Mouse (Mus musculus) heart, adult 18-20 months (tissue): Measurements from ENCODE around the gene Fam186a. TPM values are rescaled to one million over a fixed set of nuclear protein-coding genes. Genes with fewer than 3 reads are reported as not detected.
"Not testable (repeated sequence)": the region's sequence is repeated elsewhere in the genome, so short reads cannot be mapped to it uniquely, and the experiment has no call there.

Source experiments
- DNase-seq, 2 experiments: peaks; one replicate each; pipeline ENCODE4 v3.0.0; 2021 to 2022; ENCODE audit warnings: mixed read lengths in 1 of 2
- long read RNA-seq, 2 experiments: library from polyadenylated mRNA; stranded (forward); transcript quantifications; one replicate each; pipeline ENCODE4 v2.0.0; 2021
- total RNA-seq, 2 experiments: library from RNA; stranded (reverse); gene quantifications; 2 replicates each; pipeline ENCODE4 v1.2.3; 2021

The Fam186a gene
- under 1 TPM; 0.07 to 0.15 TPM for total RNA-seq
- long read RNA-seq, experiment 1: 0 reads
- long read RNA-seq, experiment 2: 0 reads

- DNase-seq: no peak
These were observed at the start of gene Fam186a for GRCm38 (mm10) chr15:99966961-99967360. Fam186a (minus strand) TSS chr15:99967061.

DNA sequence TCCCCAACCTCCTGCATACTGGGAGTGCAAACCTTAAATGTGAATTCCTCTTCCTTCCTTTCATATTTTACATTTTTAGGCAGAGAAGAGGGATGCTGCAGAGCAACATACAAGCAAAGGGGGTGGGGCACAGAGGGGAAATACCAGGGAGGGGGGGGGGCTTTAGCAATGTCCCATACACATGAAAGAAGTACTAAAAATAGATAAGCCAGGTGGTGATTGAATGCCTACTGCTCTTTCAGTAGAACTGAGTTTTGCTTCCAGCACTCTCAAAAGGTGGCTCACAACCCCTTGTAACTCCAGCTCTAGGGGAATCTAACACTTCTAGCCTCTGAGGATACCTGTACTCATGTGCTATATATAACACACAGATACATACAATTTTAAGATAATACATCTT, 39.3 kb upstream of the Fam186a start:
- DNase-seq: no peak

- no peak for DNase-seq
These were observed 37.9 kb upstream of the Fam186a start for GRCm38 (mm10) chr15:100004677-100005273.

DNA sequence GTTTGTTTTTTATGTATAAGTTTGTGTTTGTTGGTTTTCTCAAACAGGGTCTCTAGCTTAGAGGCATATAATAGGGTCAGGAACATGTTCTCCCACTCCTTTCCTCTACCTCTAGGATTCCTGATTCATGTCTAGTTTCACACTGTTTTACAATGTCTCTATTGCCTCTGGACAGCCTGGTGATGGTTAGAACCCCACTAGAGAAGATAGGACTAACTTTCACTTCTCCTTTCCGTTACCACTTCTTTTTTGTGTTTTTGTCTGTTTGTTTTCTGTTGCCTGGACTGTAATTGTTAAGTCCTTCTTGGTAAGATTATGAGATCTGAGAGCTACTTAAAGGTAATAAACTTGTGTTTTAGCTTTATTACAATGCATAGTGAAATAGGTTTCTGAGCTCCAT, 32.5 kb upstream of the Fam186a start:
- no peak for DNase-seq

- DNase-seq: no peak
These were observed 30.4 kb upstream of the Fam186a start for GRCm38 (mm10) chr15:99997114-99997804.

DNA sequence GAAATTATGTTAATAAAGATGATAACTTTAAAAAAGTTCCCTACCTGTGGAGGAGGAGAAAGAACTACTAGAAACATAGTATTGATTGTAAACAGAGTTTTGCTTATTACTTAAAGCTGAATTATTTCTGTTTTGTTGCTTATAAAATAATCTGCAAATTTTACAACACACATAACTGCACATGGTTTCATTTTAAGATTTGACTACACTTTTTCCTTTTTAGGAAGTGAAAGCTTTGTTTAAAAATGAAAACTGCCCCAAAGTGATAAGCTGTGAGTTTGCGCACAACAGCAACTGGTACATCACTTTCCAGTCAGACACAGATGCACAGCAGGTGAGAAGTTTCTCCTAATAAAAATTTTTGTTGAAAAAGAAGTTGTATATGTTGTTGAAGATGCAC, 26.2 kb upstream of the Fam186a start:
- DNase-seq: no peak

DNA sequence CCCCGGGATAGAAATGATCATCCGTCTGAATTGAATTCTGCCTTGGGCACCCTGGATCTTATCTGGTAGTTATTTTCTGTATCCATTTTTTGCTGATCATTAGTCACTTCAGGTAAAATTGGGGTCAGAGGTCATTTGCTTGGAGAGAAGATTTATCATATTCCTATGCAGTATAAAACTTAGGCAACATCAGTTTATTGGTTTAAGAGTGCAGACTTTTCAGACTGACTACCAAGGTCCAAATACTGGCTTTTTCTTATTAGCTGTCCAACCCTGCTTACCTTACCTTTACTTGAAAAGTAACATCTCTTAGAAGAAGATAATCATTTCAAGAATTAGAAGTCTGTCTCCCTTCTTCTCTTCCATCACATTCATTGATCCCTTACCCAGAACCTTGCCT, 12.9 kb upstream of the Fam186a start:
- no peak for DNase-seq

DNA sequence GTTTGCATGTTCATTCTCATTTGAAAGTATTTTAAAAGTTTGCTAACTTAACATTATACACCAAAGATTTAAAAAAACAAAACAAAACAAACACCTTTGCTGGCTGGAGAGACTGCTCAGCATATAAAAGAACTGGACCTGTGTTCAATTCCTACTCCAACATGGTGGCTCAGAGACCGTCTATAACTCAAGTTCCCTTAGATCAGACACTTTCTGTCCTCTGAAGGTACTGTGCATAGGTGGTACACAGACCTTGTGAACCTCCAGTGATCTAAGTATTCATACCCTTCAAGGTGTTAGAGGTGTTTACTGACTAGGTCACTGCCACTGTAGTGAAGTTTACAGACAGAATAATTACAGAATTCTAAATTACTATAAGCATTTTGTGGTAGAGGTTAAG, 12.4 kb upstream of the Fam186a start:
- DNase-seq: no peak

DNA sequence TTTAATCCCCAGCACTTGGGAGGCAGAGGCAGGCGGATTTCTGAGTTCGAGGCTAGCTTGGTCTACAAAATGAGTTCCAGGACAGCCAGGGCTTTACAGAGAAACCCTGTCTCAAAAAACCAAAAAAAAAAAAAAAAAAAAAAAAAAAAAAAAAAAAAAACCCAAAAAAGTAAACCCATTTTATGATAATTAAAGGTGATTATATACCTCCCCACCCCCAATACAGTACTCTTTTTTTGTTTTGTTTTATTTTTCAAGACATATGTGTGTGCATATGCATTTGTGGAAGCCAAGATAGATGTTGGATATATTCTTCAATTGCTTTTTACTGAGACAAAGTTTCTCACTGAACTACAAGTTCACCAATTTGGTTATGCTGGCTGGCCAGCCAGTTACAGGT, 9.3 kb upstream of the Fam186a start:
- not testable (repeated sequence) for DNase-seq

- no peak for DNase-seq
These were observed 7.8 kb upstream of the Fam186a start for GRCm38 (mm10) chr15:99974476-99975220.

DNA sequence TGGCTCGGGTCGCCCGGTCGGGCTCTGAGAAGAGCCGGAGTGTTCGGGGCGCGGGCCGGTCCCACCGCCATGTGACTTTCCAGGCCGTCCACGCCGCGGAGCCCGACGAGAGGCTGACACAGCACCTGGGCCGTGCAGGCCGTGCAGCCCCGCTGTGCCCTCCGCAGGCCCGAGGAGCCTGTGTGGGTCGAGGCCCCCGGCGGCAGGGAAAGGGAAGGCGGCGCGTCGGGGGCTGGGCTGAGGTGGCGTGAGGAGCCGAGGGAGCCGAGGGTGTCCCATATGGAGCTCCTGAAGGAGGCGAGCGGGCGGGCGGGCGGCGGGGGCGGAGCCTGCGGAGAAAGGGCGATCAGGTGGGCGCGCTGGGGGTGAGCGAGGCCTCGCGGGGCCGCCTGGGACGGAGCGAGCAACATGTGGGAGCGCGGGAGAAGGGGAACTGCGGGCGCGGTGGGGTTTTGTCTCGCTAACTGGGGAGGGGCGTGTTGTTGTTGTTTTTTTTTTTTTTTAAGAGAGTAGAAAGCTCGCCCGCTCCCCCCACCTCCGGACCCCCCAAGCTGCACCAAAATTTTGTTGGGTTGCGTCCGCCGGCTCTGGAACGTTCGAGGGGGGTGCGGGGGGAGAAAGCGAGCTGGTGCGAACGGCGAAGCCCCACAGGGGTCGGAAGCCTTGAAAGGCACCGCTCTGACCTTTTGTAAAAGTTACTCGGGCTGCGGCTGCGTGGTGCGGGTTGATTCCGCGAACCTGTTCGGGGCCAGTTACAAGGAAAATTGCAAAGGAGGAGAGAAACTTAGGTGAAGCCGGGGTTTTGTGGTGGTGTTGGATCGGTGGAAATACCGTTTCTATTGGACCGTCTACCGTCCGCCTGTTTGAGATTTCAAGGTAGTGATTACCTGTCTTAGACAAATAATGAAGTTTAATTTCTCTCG, 6.4 kb upstream of the Fam186a start:
- DNase-seq: peak; percentile 23 to 57

GRCm38 (mm10) chr15:99972361-99972988, 5.6 kb upstream of the Fam186a start:
- peak; percentile 97 to 98 for DNase-seq

- DNase-seq: peak; percentile 34 to 64
These were observed 3.7 kb upstream of the Fam186a start for GRCm38 (mm10) chr15:99970606-99971005.

DNA sequence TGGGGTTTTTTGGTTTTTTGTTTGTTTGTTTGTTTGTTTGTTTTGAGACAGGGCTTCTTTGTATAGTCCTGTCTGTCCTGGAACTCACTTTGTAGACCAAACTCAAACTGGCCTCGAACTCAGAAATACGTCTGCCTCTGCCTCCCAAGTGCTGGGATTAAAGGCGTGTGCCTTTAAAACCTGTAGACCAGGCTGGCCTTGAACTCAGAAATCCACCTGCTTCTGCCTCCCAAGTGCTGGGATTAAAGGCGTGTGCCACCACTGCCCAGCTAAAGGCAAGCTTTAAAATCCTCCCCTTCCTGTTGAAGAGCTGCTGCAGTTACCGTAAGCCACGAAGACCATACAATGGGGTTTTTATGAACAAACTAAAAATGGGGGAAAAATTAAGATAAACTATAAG, 2.9 kb upstream of the Fam186a start, which contains the start of gene Larp4:
Gene Larp4, plus strand, starts transcription at position 301 of the 400 bp plus-strand sequence.
- DNase-seq: not testable (repeated sequence)

GRCm38 (mm10) chr15:99965103-99965775, 1.6 kb downstream of the Fam186a start:
- peak; percentile 30 to 54 for DNase-seq

DNA sequence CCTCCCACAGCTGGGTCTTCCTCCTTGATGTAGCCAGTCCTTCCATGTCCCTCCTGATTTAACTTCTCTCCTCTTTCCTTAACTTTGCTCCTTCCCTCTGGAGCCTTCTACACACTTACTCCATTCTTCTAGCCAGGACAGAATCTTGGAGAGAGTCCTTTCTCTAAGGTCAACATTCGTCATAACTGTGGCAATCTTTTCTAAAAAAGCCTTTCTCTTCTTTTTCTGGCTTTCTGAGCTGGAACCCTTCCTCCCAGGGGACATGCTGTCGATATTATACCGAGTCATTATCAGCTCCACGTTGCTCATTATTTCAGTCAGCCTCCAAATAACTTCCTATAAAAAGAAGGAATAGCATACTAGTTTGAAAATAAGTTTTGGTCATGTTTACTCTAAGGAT, 11.5 kb downstream of the Fam186a start:
- peak in 1 of 2 experiments; percentile 23 for DNase-seq

- DNase-seq: no peak
These were observed 25.8 kb downstream of the Fam186a start for GRCm38 (mm10) chr15:99940970-99941630.

- no peak for DNase-seq
These were observed 26.4 kb downstream of the Fam186a start for GRCm38 (mm10) chr15:99940426-99940825.

- no peak for DNase-seq
These were observed 29.0 kb downstream of the Fam186a start for GRCm38 (mm10) chr15:99937841-99938240.

DNA sequence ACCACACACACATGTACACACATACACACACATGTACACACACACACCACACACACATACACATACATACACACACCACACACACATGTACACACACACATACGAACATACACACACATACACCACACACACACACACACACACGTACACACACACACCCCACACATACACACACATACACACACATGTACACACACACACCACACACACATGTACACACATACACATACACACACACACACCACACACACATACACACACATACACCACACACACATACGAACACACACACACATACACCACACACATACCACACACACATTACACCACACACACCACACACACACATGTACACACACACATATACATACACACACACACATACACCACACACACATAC, 30.2 kb downstream of the Fam186a start:
- DNase-seq: no peak
